Mouse (Mus musculus) bone marrow, adult 2 months (tissue): ENCODE measurements at regions not wholly inside any gene's neighbourhood (a gene's known extent, or its start where the extent isn't known, plus 50 kb on each side); places are given as distances from the start of the nearest gene placed in this dataset.

Experiments used
- CTCF ChIP-seq: fragments of 200-500 bp; IDR thresholded peaks from 2 replicates; pipeline ENCODE4 v1.5.1; 2011; ENCODE audit warnings: low read length, control low read depth; ENCODE audit not compliant: control insufficient read depth, insufficient read depth
- POLR2A ChIP-seq: fragments of 200-500 bp; IDR thresholded peaks from 2 replicates; pipeline ENCODE4 v1.6.1; 2011; ENCODE audit warnings: low read depth, mild to moderate bottlenecking, control low read depth, low read length, borderline replicate concordance; ENCODE audit not compliant: control insufficient read depth

DNA sequence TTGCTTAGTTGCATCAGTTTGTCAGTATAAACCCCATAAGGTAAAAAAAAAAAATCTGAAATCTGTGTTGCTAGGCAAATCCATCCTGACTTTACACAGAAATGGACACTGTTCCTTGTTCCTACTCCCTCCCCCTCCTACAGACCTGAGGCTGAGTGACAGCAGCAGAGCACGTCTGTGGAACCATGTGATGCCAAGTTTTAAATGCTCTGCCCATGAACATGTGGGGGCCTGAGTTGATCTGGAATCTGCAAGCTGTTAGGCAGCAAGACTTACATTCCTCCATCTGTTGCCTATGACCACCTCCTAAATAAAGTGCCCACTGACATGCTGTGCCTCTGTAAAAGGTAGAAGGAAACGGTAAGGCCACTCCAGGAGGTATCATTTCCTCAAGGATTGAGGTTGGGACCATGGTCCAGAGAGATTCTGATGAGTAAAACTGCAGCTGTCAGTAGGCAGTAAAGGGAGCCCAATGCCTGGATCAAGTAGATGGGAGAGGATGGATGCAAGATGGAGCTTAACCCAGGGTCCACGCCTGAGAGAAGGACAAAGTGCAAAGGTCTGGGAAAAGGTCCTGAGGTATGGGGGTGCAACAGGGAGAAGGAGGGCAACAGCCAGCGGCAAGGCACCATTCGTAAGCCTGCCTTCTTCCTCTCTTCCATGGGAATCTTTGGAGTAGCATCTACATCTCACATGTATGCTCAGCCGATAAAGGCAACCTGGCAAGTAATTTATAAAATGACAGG lies 264.0 kb upstream of the Hnrnpa3 start:
- TF ChIP-seq CTCF = no peak
- no peak for TF ChIP-seq POLR2A
